Mouse (Mus musculus) bone marrow, adult 2 months (tissue): ENCODE measurements around the gene Ccdc138.

Source experiments
- CTCF ChIP-seq: fragments of 200-500 bp; IDR thresholded peaks from 2 replicates; pipeline ENCODE4 v1.5.1; 2011; ENCODE audit warnings: low read length, control low read depth; ENCODE audit not compliant: control insufficient read depth, insufficient read depth
- POLR2A ChIP-seq: fragments of 200-500 bp; IDR thresholded peaks from 2 replicates; pipeline ENCODE4 v1.6.1; 2011; ENCODE audit warnings: low read depth, mild to moderate bottlenecking, control low read depth, low read length, borderline replicate concordance; ENCODE audit not compliant: control insufficient read depth

DNA sequence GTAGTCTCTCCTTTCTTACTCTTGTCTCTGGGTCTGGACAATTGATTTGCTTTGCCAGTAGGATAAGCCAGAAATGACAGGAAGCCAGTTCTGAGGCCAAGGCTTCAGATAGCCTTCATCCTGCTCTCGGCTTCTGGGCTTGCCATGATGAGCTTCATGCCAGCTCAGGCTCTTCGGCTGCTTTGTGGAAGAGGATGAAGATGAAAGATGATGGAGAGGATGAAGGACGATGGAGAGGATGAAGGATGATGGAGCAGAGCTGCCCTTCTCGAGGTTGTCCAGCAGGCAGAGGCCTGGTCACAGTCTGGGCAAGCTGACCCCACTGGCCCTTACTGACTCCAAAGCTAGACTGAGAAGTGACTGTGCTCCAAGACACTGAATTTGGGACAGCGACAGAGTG lies 102.4 kb downstream of the Ccdc138 start:
- no peak for TF ChIP-seq CTCF
- no peak for TF ChIP-seq POLR2A
